Mouse (Mus musculus) forebrain, embryonic 11.5 days (tissue): ENCODE data around the gene Fzd10. TPM values are rescaled to one million over a fixed set of nuclear protein-coding genes. Genes with fewer than 3 reads are reported as not detected.

ENCODE experiments used
- ATAC-seq: fragments of 200-750 bp; cut with Nextera tagmentation; replicated peaks from 2 replicates; pipeline ENCODE4 v1.8.0; 2017; ENCODE audit warnings: moderate TSS enrichment; ENCODE audit not compliant: low FRiP score
- DNase-seq: peaks from one replicate; pipeline ENCODE4 v3.0.0-alpha.2; 2017; ENCODE audit warnings: low spot score
- H3K27ac ChIP-seq: fragments of 300-500 bp; sonication (generic); 2 replicates; pipeline ENCODE4 v1.5.1; 2014; ENCODE audit warnings: low read depth, low read length
- H3K27me3 ChIP-seq: fragments of 300-500 bp; sonication (generic); 2 replicates; pipeline ENCODE4 v1.6.1; 2014; ENCODE audit warnings: mild to moderate bottlenecking, low read length, mixed read lengths; ENCODE audit not compliant: control insufficient read depth, insufficient read depth
- H3K36me3 ChIP-seq: fragments of 300-500 bp; sonication (generic); 2 replicates; pipeline ENCODE4 v1.6.1; 2014; ENCODE audit warnings: mild to moderate bottlenecking, low read length, moderate library complexity, mixed read lengths; ENCODE audit not compliant: control insufficient read depth, insufficient read depth
- H3K4me1 ChIP-seq: fragments of 300-500 bp; sonication (generic); replicated peaks from 2 replicates; pipeline ENCODE4 v1.6.1; 2014; ENCODE audit warnings: low read length, mixed read lengths; ENCODE audit not compliant: control insufficient read depth, insufficient read depth
- H3K4me2 ChIP-seq: fragments of 300-500 bp; sonication (generic); 2 replicates; pipeline ENCODE4 v1.6.1; 2014; ENCODE audit warnings: low read depth, mild to moderate bottlenecking, low read length, moderate library complexity, mixed read lengths; ENCODE audit not compliant: severe bottlenecking
- H3K4me3 ChIP-seq: fragments of 300-500 bp; sonication (generic); 2 replicates; pipeline ENCODE4 v1.5.1; 2014; ENCODE audit warnings: low read depth, low read length
- H3K9ac ChIP-seq: fragments of 300-500 bp; sonication (generic); 2 replicates; pipeline ENCODE4 v1.6.1; 2014; ENCODE audit warnings: low read length
- H3K9me3 ChIP-seq: fragments of 300-500 bp; sonication (generic); 2 replicates; pipeline ENCODE4 v1.6.1; 2016; ENCODE audit warnings: low read length, mixed read lengths; ENCODE audit not compliant: control insufficient read depth
- WGBS: fragments of 180-500 bp; shearing (Covaris S2); extraction: QIAGEN DNeasy Blood & Tissue Kit; methylation state at CpG from one replicate; pipeline ENCODE4 v1.1.7; 2014; 5-methylcytosine and 5-hydroxymethylcytosine counted together
- polyA plus RNA-seq: library from polyadenylated mRNA; unstranded; fragments of >200 nt; fragmentation: Nextera tagmentation; extraction: Ambion mirVana; gene quantifications from 2 replicates; pipeline ENCODE4 v1.2.1, GENCODE M21; 2014

Fzd10 gene
- polyA plus RNA-seq, 1 experiment from 2014 or later, result 6.1 TPM

DNA sequence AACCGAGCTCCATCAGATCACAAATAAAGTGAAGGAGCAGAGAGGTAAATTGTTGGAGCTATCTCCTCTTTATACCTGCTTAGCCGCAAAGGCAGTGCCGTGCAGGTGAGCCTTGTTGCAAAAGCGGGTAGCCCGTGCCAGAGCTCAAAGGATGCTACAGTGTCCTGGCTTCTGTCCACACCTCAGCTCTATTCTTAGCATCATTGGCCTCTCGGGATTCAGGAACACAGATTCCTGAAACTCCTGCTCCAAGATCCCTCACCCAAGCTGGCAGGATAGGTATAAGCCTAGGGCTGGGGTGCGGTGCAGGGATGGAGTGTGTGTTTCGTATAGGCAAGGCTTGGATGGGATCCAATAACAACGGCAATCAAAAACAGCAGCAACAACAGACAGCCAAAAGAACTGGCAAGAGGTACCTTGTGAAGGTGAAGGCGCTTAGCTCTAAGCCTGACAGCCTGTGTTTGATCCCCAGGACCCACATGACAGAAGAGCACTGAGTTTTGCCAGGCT lies 46.6 kb downstream of the Fzd10 start:
- Histone ChIP-seq H3K36me3 (no peaks in the 10 kb centered on the region), H3K27me3 (no peaks in the 10 kb centered on the region), H3K9ac (no peak overlapping the region), H3K27ac (no peak overlapping the region), H3K4me1 (no peaks in the 10 kb centered on the region), H3K4me3 (no peak overlapping the region), H3K4me2 (no peak overlapping the region), H3K9me3 (no peaks in the 10 kb centered on the region)
- no peak for DNase-seq
- WGBS, result 89% methylated on average over 10 of the region's 10 CpGs
- ATAC-seq, result no peak

DNA sequence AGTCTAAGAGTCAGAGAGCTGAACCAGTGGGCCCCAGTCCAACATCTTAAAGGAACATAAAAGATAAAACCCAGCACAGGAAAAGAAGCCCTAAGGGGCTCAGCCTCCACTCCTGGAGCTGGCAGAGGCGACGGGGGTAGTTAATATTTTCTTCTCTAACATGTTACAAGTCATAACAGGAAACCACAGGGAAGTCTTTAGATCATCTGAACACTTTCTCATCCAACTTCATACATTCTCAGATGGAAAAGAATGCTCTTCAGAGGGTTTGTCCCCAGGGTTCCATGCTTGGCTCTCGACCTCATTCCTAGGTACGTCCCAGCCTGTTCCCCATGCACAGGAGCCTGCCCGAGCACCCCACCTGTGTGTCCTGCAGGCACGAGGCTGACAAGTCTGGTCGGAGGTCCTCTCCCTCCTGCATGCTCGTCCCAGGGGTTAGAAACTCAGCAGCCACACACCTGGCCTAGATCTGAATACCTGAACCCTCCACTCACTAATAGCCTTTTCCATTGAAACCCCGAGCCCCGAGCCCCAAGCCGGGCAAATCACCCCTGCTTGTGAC lies 48.8 kb downstream of the Fzd10 start:
- DNase-seq (no peak), ATAC-seq (no peak)
- no peak overlapping the region for H3K9ac ChIP-seq
- WGBS, result 86% methylated on average over 11 of the region's 11 CpGs
- no peak overlapping the region for H3K27ac ChIP-seq
- H3K9me3 ChIP-seq, result no peaks in the 10 kb centered on the region
- no peaks in the 10 kb centered on the region for H3K27me3 ChIP-seq
- H3K4me1 ChIP-seq, result no peaks in the 10 kb centered on the region
- H3K36me3 ChIP-seq, result no peaks in the 10 kb centered on the region
- no peak overlapping the region for H3K4me2 ChIP-seq
- no peak overlapping the region for H3K4me3 ChIP-seq

Other genes with a start within 250 kb of the Fzd10 start
- 0.56 and 1.1 TPM in 2 replicates for gene Tmem132d, start 167.8 kb upstream of the Fzd10 start, polyA plus RNA-seq
- gene Piwil1, start 101.7 kb downstream of the Fzd10 start, polyA plus RNA-seq, result not detected in 2 replicates